8 mouse cellular contexts compared by ENCODE assay signal in genomic region chr3:108445366-108445705, GRCm38 (mm10). TPM values are rescaled to one million over a fixed set of nuclear protein-coding genes. Genes with fewer than 3 reads are reported as not detected.
DNase-seq lines count a peak whose midpoint lies in the region; ATAC-seq and TF ChIP-seq lines count a peak whose summit lies in the region.

No protein-coding gene starts in this region.

- TF ChIP-seq CTCF in kidney, postnatal 0 days (IDR thresholded peaks at IDR 0.05; ENCODE audit: low read depth) = no peak
- no peak for TF ChIP-seq CTCF in hindbrain, postnatal 0 days (IDR thresholded peaks at IDR 0.05; ENCODE audit: low read depth)
- TF ChIP-seq CTCF in midbrain, postnatal 0 days (IDR thresholded peaks at IDR 0.05) = no peak

- peak overlapping the region; percentile 48 for H3K27ac ChIP-seq in kidney, postnatal 0 days
- H3K27ac ChIP-seq in embryonic facial prominence, embryonic 11.5 days (replicated peaks; ENCODE audit: low read depth, low read length) = peak overlapping the region; percentile 47; the same call in 1 of the 2 replicates
- H3K27ac ChIP-seq in hindbrain, postnatal 0 days = peak overlapping the region; percentile 91
- peak overlapping the region; percentile 91 for H3K27ac ChIP-seq in midbrain, postnatal 0 days (ENCODE audit: low read depth, low read length)

- no peaks in the 10 kb centered on the region for H3K9me3 ChIP-seq in kidney, postnatal 0 days (replicated peaks; ENCODE audit: low read length)
- H3K9me3 ChIP-seq in embryonic facial prominence, embryonic 11.5 days (replicated peaks; ENCODE audit: control insufficient read depth, low read length) = no peaks in the 10 kb centered on the region
- no peaks in the 10 kb centered on the region for H3K9me3 ChIP-seq in hindbrain, postnatal 0 days (ENCODE audit: low read length)
- H3K9me3 ChIP-seq in midbrain, postnatal 0 days (ENCODE audit: low read length) = no peaks in the 10 kb centered on the region

- 13% methylated on average over 6 of the region's 6 CpGs for WGBS in kidney, postnatal 0 days
- WGBS in embryonic facial prominence, embryonic 11.5 days = 16% methylated on average over 6 of the region's 6 CpGs
- 10% methylated on average over 6 of the region's 6 CpGs for WGBS in hindbrain, postnatal 0 days
- 10% methylated on average over 6 of the region's 6 CpGs for WGBS in midbrain, postnatal 0 days

- H3K36me3 ChIP-seq in kidney, postnatal 0 days (ENCODE audit: insufficient read depth, low read length) = no peaks in the 10 kb centered on the region; the same call in 1 of the 2 replicates
- H3K36me3 ChIP-seq in embryonic facial prominence, embryonic 11.5 days (replicated peaks; ENCODE audit: control insufficient read depth, insufficient read depth, low read depth, low read length) = no peaks in the 10 kb centered on the region
- no peaks in the 10 kb centered on the region for H3K36me3 ChIP-seq in hindbrain, postnatal 0 days (ENCODE audit: insufficient read depth, low read length)
- H3K36me3 ChIP-seq in midbrain, postnatal 0 days (ENCODE audit: insufficient read depth, low read length) = peaks cover 4% of the 10 kb centered on the region; the same call in 1 of the 2 replicates

- H3K4me1 ChIP-seq in kidney, postnatal 0 days (replicated peaks; ENCODE audit: insufficient read depth, low read length) = peaks cover 4% of the 10 kb centered on the region; the same call in 1 of the 2 replicates
- H3K4me1 ChIP-seq in embryonic facial prominence, embryonic 11.5 days (ENCODE audit: control insufficient read depth, insufficient read depth, low read length) = peaks cover 3% of the 10 kb centered on the region
- peaks cover 10% of the 10 kb centered on the region for H3K4me1 ChIP-seq in hindbrain, postnatal 0 days (ENCODE audit: insufficient read depth, low read length)
- H3K4me1 ChIP-seq in midbrain, postnatal 0 days (ENCODE audit: insufficient read depth, low read length) = peaks cover 3% of the 10 kb centered on the region; the same call in 1 of the 2 replicates

- no peak; the same call in 1 of the 2 replicates for ATAC-seq in kidney, postnatal 0 days (replicated peaks; ENCODE audit: low FRiP score, low read depth)
- no peak for ATAC-seq in embryonic facial prominence, embryonic 11.5 days (replicated peaks; ENCODE audit: insufficient number of reproducible peaks, low FRiP score, low TSS enrichment, low read depth)
- peak; percentile 43; the same call in 1 of the 2 replicates for ATAC-seq in hindbrain, postnatal 0 days
- ATAC-seq in midbrain, postnatal 0 days (ENCODE audit: low FRiP score) = peak; percentile 57; the same call in 1 of the 2 replicates

- DNase-seq in kidney, postnatal 0 days (ENCODE audit: low spot score) = no peak
- DNase-seq in kidney, postnatal 4 days = no peak
- DNase-seq in embryonic facial prominence, embryonic 11.5 days (ENCODE audit: low spot score) = no peak
- no peak for DNase-seq in hindbrain, postnatal 0 days (ENCODE audit: low spot score)
- DNase-seq in midbrain, postnatal 0 days (ENCODE audit: low spot score) = no peak
- no peak for DNase-seq in adrenal gland, postnatal 4 days (ENCODE audit: low spot score in 2 of 2)
- no peak for DNase-seq in cerebellum, adult 8-10 months
- no peak for DNase-seq in natural killer cell, adult 2 months (ENCODE audit: low spot score in 2 of 2)

- peak overlapping the region; percentile 60 for H3K9ac ChIP-seq in kidney, postnatal 0 days (ENCODE audit: low read depth, low read length)
- peak overlapping the region; percentile 82 for H3K9ac ChIP-seq in embryonic facial prominence, embryonic 11.5 days (replicated peaks; ENCODE audit: low read length)
- H3K9ac ChIP-seq in hindbrain, postnatal 0 days (replicated peaks; ENCODE audit: low read length) = peak overlapping the region; percentile 88
- peak overlapping the region; percentile 70 for H3K9ac ChIP-seq in midbrain, postnatal 0 days (replicated peaks; ENCODE audit: low read length, poor library complexity, severe bottlenecking)

- peak overlapping the region; percentile 49 for H3K4me3 ChIP-seq in kidney, postnatal 0 days (replicated peaks; ENCODE audit: low read depth, low read length)
- peak overlapping the region; percentile 93 for H3K4me3 ChIP-seq in embryonic facial prominence, embryonic 11.5 days (ENCODE audit: low read depth, low read length)
- peak overlapping the region; percentile 81 for H3K4me3 ChIP-seq in hindbrain, postnatal 0 days (ENCODE audit: low read length)
- H3K4me3 ChIP-seq in midbrain, postnatal 0 days (ENCODE audit: low read depth, low read length) = peak overlapping the region; percentile 68

- peak overlapping the region; percentile 72 for H3K4me2 ChIP-seq in kidney, postnatal 0 days (ENCODE audit: low read length)
- peak overlapping the region; percentile 46 for H3K4me2 ChIP-seq in embryonic facial prominence, embryonic 11.5 days (ENCODE audit: low read depth, low read length)
- peak overlapping the region; percentile 88 for H3K4me2 ChIP-seq in hindbrain, postnatal 0 days (ENCODE audit: low read depth, low read length)
- H3K4me2 ChIP-seq in midbrain, postnatal 0 days (ENCODE audit: low read depth, low read length, poor library complexity, severe bottlenecking) = peak overlapping the region; percentile 82

- H3K27me3 ChIP-seq in kidney, postnatal 0 days (ENCODE audit: insufficient read depth, low read length) = no peaks in the 10 kb centered on the region
- no peaks in the 10 kb centered on the region for H3K27me3 ChIP-seq in embryonic facial prominence, embryonic 11.5 days (ENCODE audit: control insufficient read depth, insufficient read depth, low read length)
- H3K27me3 ChIP-seq in hindbrain, postnatal 0 days (ENCODE audit: insufficient read depth, low read length) = no peaks in the 10 kb centered on the region
- H3K27me3 ChIP-seq in midbrain, postnatal 0 days (ENCODE audit: insufficient read depth, low read length) = no peaks in the 10 kb centered on the region

RNA-seq across cellular contexts. Expression of gene Sars, which starts 0.3 kb away (rescaled TPM):
- 118 and 135 TPM in 2 replicates for polyA plus RNA-seq in kidney, postnatal 0 days (2015; fragmentation: Nextera tagmentation; extraction: Ambion mirVana)
- polyA plus RNA-seq in embryonic facial prominence, embryonic 11.5 days (2014; fragmentation: Nextera tagmentation; extraction: Ambion mirVana) = 153 TPM in 2 replicates
- total RNA-seq in hindbrain, postnatal 0 days (2014; rRNA removed) = 122 and 137 TPM in 2 replicates
- 214 and 223 TPM in 2 replicates for polyA plus RNA-seq in hindbrain, postnatal 0 days (2015; fragmentation: Nextera tagmentation; extraction: Ambion mirVana)
- total RNA-seq in midbrain, postnatal 0 days (2014; rRNA removed) = 160 and 163 TPM in 2 replicates
- polyA plus RNA-seq in midbrain, postnatal 0 days (2015; fragmentation: Nextera tagmentation; extraction: Ambion mirVana) = 223 and 225 TPM in 2 replicates
- total RNA-seq in adrenal gland, postnatal 4 days (2021) = 100 to 1,000 TPM; 163 to 171 TPM

RNA-seq across cellular contexts. Expression of gene Celsr2, which starts 30.0 kb away (rescaled TPM):
- 15.1 and 16.9 TPM in 2 replicates for polyA plus RNA-seq in kidney, postnatal 0 days (2015; fragmentation: Nextera tagmentation; extraction: Ambion mirVana)
- polyA plus RNA-seq in embryonic facial prominence, embryonic 11.5 days (2014; fragmentation: Nextera tagmentation; extraction: Ambion mirVana) = 12.4 and 13.5 TPM in 2 replicates
- 94.8 and 95.3 TPM in 2 replicates for total RNA-seq in hindbrain, postnatal 0 days (2014; rRNA removed)
- polyA plus RNA-seq in hindbrain, postnatal 0 days (2015; fragmentation: Nextera tagmentation; extraction: Ambion mirVana) = 28.1 and 30.6 TPM in 2 replicates
- total RNA-seq in midbrain, postnatal 0 days (2014; rRNA removed) = 68.5 and 83.4 TPM in 2 replicates
- 19.0 and 24.4 TPM in 2 replicates for polyA plus RNA-seq in midbrain, postnatal 0 days (2015; fragmentation: Nextera tagmentation; extraction: Ambion mirVana)
- total RNA-seq in adrenal gland, postnatal 4 days (2021) = 10 to 100 TPM; 15.3 to 25.8 TPM

Comparison
In these comparisons a context has a peak if more than half of its experiments do, and no peak if none do; other contexts are left out.
1. ATAC-seq: peak in hindbrain, postnatal 0 days (single experiment) and midbrain, postnatal 0 days (single experiment); none in kidney, postnatal 0 days (single experiment) and embryonic facial prominence, embryonic 11.5 days (single experiment).
2. Peak in every context shown above with its lines, with median percentiles within 50 percentile points of each other: H3K27ac ChIP-seq, H3K4me2 ChIP-seq, H3K4me3 ChIP-seq and H3K9ac ChIP-seq.